Mouse (Mus musculus): ENCODE measurements around the gene Itpkc.

- no peak for TF ChIP-seq FLI1 (IDR thresholded peaks at IDR 0.05; ENCODE audit: low read length)
- no peak for TF ChIP-seq GATA1 (IDR thresholded peaks at IDR 0.05; ENCODE audit: borderline replicate concordance, low read length)
These were observed 24.6 kb downstream of the Itpkc start for GRCm38 (mm10) chr7:27203730-27204449.

Measured in megakaryocyte, embryonic 14.5 days (primary cell).